Mouse (Mus musculus) bone marrow, adult 2 months (tissue): ENCODE measurements around the gene Tmem88b. TPM values are rescaled to one million over a fixed set of nuclear protein-coding genes. Genes with fewer than 3 reads are reported as not detected.
A peak's percentile ranks its signal among the peaks of the same experiment; 100 is the strongest.

Experiments used
- H3K27ac ChIP-seq: fragments of 200-500 bp; 2 replicates; pipeline ENCODE4 v1.5.1; 2012; ENCODE audit warnings: low read depth, mild to moderate bottlenecking, control low read depth, inconsistent platforms, low read length; ENCODE audit not compliant: control insufficient read depth, poor library complexity, insufficient read depth
- H3K4me1 ChIP-seq: fragments of 200-500 bp; 2 replicates; pipeline ENCODE4 v1.6.1; 2011; ENCODE audit warnings: low read length; ENCODE audit not compliant: control insufficient read depth, insufficient read depth
- H3K4me3 ChIP-seq: fragments of 200-500 bp; replicated peaks from 2 replicates; pipeline ENCODE3; 2011; ENCODE audit warnings: mild to moderate bottlenecking, low read depth, low read length, control low read depth; ENCODE audit not compliant: control insufficient read depth
- CTCF ChIP-seq: fragments of 200-500 bp; IDR thresholded peaks from 2 replicates; pipeline ENCODE4 v1.5.1; 2011; ENCODE audit warnings: low read length, control low read depth; ENCODE audit not compliant: control insufficient read depth, insufficient read depth
- POLR2A ChIP-seq: fragments of 200-500 bp; IDR thresholded peaks from 2 replicates; pipeline ENCODE4 v1.6.1; 2011; ENCODE audit warnings: low read depth, mild to moderate bottlenecking, control low read depth, low read length, borderline replicate concordance; ENCODE audit not compliant: control insufficient read depth
- WGBS: fragments of 180-500 bp; shearing (Covaris S2); methylation state at CpG from one replicate; pipeline ENCODE4 v1.1.7; 2018; 5-methylcytosine and 5-hydroxymethylcytosine counted together
- polyA plus RNA-seq: library from polyadenylated mRNA; stranded (reverse); fragments of >200 nt; gene quantifications from 2 replicates; pipeline ENCODE4 v1.2.4, GENCODE M21; 2011; ENCODE audit warnings: low replicate concordance; ENCODE audit not compliant: missing spikeins, insufficient read depth, insufficient read length

Tmem88b gene
- polyA plus RNA-seq = 0.93 and 1.1 TPM in 2 replicates

GRCm38 (mm10) chr4:155785819-155786218 lies at the start of gene Tmem88b:
TSS of gene Tmem88b (minus strand) at chr4:155785874.
- TF ChIP-seq POLR2A (no peak), CTCF (no peak)
- 66% methylated on average over 5 of the region's 5 CpGs for WGBS
- Histone ChIP-seq H3K4me3 (peak within 1 kb of the TSS; percentile 58), H3K27ac (no peak within 1 kb of the TSS), H3K4me1 (no peaks in the 10 kb centered on the region)

GRCm38 (mm10) chr4:155833836-155834235 lies 48.2 kb upstream of the Tmem88b start:
- Histone ChIP-seq H3K27ac (no peak overlapping the region), H3K4me3 (no peak overlapping the region), H3K4me1 (peaks cover 6% of the 10 kb centered on the region)
- WGBS = 34% methylated on average over 2 of the region's 2 CpGs
- TF ChIP-seq CTCF (peak; percentile 65), POLR2A (no peak)

- 51% methylated on average over 4 of the region's 4 CpGs for WGBS
- Histone ChIP-seq H3K4me3 (peak overlapping the region; percentile 24), H3K4me1 (peaks cover 6% of the 10 kb centered on the region), H3K27ac (peak overlapping the region; percentile 34; the same call in 1 of the 2 replicates)
- TF ChIP-seq CTCF (no peak), POLR2A (no peak)
Measured at GRCm38 (mm10) chr4:155833234-155833633, 47.6 kb upstream of the Tmem88b start.

GRCm38 (mm10) chr4:155832321-155832720 lies 46.6 kb upstream of the Tmem88b start:
- Histone ChIP-seq H3K4me1 (peaks cover 4% of the 10 kb centered on the region), H3K27ac (peak overlapping the region; percentile 91; the same call in 1 of the 2 replicates), H3K4me3 (peak overlapping the region; percentile 96)
- no peak for TF ChIP-seq CTCF
- TF ChIP-seq POLR2A = no peak
- WGBS = 49% methylated on average over 10 of the region's 10 CpGs

- WGBS = under 1% methylated on average over 25 of the region's 25 CpGs
- Histone ChIP-seq H3K4me3 (peak overlapping the region; percentile 96), H3K4me1 (peaks cover 4% of the 10 kb centered on the region), H3K27ac (peak overlapping the region; percentile 91)
- TF ChIP-seq CTCF (no peak), POLR2A (no peak)
Measured at GRCm38 (mm10) chr4:155831831-155832230, 46.2 kb upstream of the Tmem88b start.

- peak; percentile 93 for TF ChIP-seq CTCF
- TF ChIP-seq POLR2A = peak; percentile 79; the same call in 1 of the 2 replicates
- Histone ChIP-seq H3K27ac (peak within 1 kb of the TSS; percentile 91), H3K4me1 (peaks cover 4% of the 10 kb centered on the region), H3K4me3 (peak within 1 kb of the TSS; percentile 96)
- WGBS = under 1% methylated on average over 49 of the region's 49 CpGs
Measured at GRCm38 (mm10) chr4:155831205-155831766, 45.6 kb upstream of the Tmem88b start, which contains the start of gene Aurkaip1. TSS of gene Aurkaip1 (plus strand) at chr4:155831272.

GRCm38 (mm10) chr4:155830596-155830995 lies 44.9 kb upstream of the Tmem88b start:
- H3K27ac ChIP-seq = no peak overlapping the region
- H3K4me3 ChIP-seq = peak overlapping the region; percentile 21
- TF ChIP-seq POLR2A (no peak), CTCF (no peak)
- H3K4me1 ChIP-seq = peaks cover 4% of the 10 kb centered on the region
- 42% methylated on average over 8 of the region's 8 CpGs for WGBS

- Histone ChIP-seq H3K4me3 (no peak overlapping the region), H3K27ac (no peak overlapping the region), H3K4me1 (peaks cover 4% of the 10 kb centered on the region)
- TF ChIP-seq POLR2A (no peak), CTCF (no peak)
- WGBS = 97% methylated on average over 4 of the region's 4 CpGs
Measured at GRCm38 (mm10) chr4:155829866-155830265, 44.2 kb upstream of the Tmem88b start.
